ENCODE assay signal across 20 mouse cellular contexts in genomic region chr15:99423884-99424283, GRCm38 (mm10). TPM values are rescaled to one million over a fixed set of nuclear protein-coding genes. Genes with fewer than 3 reads are reported as not detected.
DNase-seq lines count a peak whose midpoint lies in the region; ATAC-seq and TF ChIP-seq lines count a peak whose summit lies in the region.
"Had no signal": no experiment of that assay in that cellular context is flagged by ENCODE, and none has a peak within 500 bp of the region (broad histone marks: within the 10 kb centered on the region; RNA-seq: fewer than 3 reads in every experiment).

No protein-coding gene starts in this region.

- H3K4me2 ChIP-seq in midbrain, embryonic 12.5 days (replicated peaks) = no peak overlapping the region
- no peak overlapping the region for H3K4me2 ChIP-seq in midbrain, postnatal 0 days (ENCODE audit: low read depth, low read length, poor library complexity, severe bottlenecking)
- H3K4me2 ChIP-seq: forebrain, embryonic 15.5 days; hindbrain, embryonic 15.5 days had no signal

- peak overlapping the region; percentile 26 for H3K27ac ChIP-seq in heart, embryonic 10.5 days
- H3K27ac ChIP-seq in heart, adult 2 months = no peak overlapping the region
- H3K27ac ChIP-seq in midbrain, embryonic 12.5 days (replicated peaks) = 0 out of 2 replicates have a peak overlapping the region, but pooled peaks have one; percentile 22
- H3K27ac ChIP-seq in midbrain, postnatal 0 days (ENCODE audit: low read depth, low read length) = no peak overlapping the region
- H3K27ac ChIP-seq in embryonic facial prominence, embryonic 10.5 days (replicated peaks) = peak overlapping the region; percentile 36; the same call in 1 of the 2 replicates
- H3K27ac ChIP-seq: forebrain, embryonic 15.5 days; hindbrain, embryonic 15.5 days had no signal

- TF ChIP-seq POLR2A in heart, adult 2 months (IDR thresholded peaks at IDR 0.05; ENCODE audit: insufficient read depth, low read depth, low read length) = no peak

- no peak for ATAC-seq in midbrain, embryonic 12.5 days (ENCODE audit: low FRiP score, low read depth)
- no peak for ATAC-seq in midbrain, postnatal 0 days (ENCODE audit: low FRiP score)
- ATAC-seq: forebrain, embryonic 15.5 days; inflammation-experienced regulatory T-cells, adult 6 months; intestine, postnatal 0 days had no signal

- WGBS in heart, embryonic 10.5 days = 88% methylated on average over 9 of the region's 9 CpGs
- 89% methylated on average over 9 of the region's 9 CpGs for WGBS in heart, adult 2 months
- 98% methylated on average over 9 of the region's 9 CpGs for WGBS in midbrain, embryonic 12.5 days
- WGBS in midbrain, postnatal 0 days = 89% methylated on average over 9 of the region's 9 CpGs
- 93% methylated on average over 9 of the region's 9 CpGs for WGBS in embryonic facial prominence, embryonic 10.5 days

- no peak overlapping the region for H3K9ac ChIP-seq in heart, adult 2 months (ENCODE audit: low read depth, low read length)
- no peak overlapping the region for H3K9ac ChIP-seq in midbrain, embryonic 12.5 days (replicated peaks)
- H3K9ac ChIP-seq in midbrain, postnatal 0 days (replicated peaks; ENCODE audit: low read length, poor library complexity, severe bottlenecking) = no peak overlapping the region
- H3K9ac ChIP-seq: forebrain, embryonic 15.5 days; hindbrain, embryonic 15.5 days had no signal

- TF ChIP-seq CTCF in heart, adult 2 months (IDR thresholded peaks at IDR 0.05) = no peak
- no peak for TF ChIP-seq CTCF in midbrain, postnatal 0 days (IDR thresholded peaks at IDR 0.05)
- no peak for TF ChIP-seq CTCF in E14TG2a.4 (conservative IDR thresholded peaks at IDR 0.05; ENCODE audit: low read length)

- intact Hi-C loops in heart, adult 2 months (cut with DNase I) = no loop called here

- H3K4me1 ChIP-seq in heart, embryonic 10.5 days = peaks cover 50% of the 10 kb centered on the region
- H3K4me1 ChIP-seq in heart, adult 2 months (ENCODE audit: control insufficient read depth, insufficient read depth, low read length) = peaks cover 8% of the 10 kb centered on the region
- peaks cover 11% of the 10 kb centered on the region for H3K4me1 ChIP-seq in midbrain, embryonic 12.5 days
- peaks cover 7% of the 10 kb centered on the region; the same call in 1 of the 2 replicates for H3K4me1 ChIP-seq in midbrain, postnatal 0 days (ENCODE audit: insufficient read depth, low read length)
- peaks cover 84% of the 10 kb centered on the region for H3K4me1 ChIP-seq in E14TG2a.4 (replicated peaks; ENCODE audit: low read depth, low read length)
- H3K4me1 ChIP-seq in embryonic facial prominence, embryonic 10.5 days = peaks cover 30% of the 10 kb centered on the region

- peaks cover 70% of the 10 kb centered on the region for H3K36me3 ChIP-seq in heart, embryonic 10.5 days
- H3K36me3 ChIP-seq in heart, adult 2 months (ENCODE audit: control insufficient read depth, insufficient read depth, low read length) = no peaks in the 10 kb centered on the region
- peaks cover 57% of the 10 kb centered on the region for H3K36me3 ChIP-seq in midbrain, embryonic 12.5 days
- H3K36me3 ChIP-seq in midbrain, postnatal 0 days (ENCODE audit: insufficient read depth, low read length) = peaks cover 56% of the 10 kb centered on the region
- H3K36me3 ChIP-seq in E14TG2a.4 (ENCODE audit: insufficient read depth, low read length) = peaks cover 25% of the 10 kb centered on the region
- peaks cover 77% of the 10 kb centered on the region for H3K36me3 ChIP-seq in embryonic facial prominence, embryonic 10.5 days (replicated peaks)

- H3K79me2 ChIP-seq in heart, adult 2 months (replicated peaks; ENCODE audit: control insufficient read depth, insufficient read depth, low read length) = no peaks in the 10 kb centered on the region

- H3K9me3 ChIP-seq in heart, embryonic 10.5 days = no peaks in the 10 kb centered on the region
- H3K9me3 ChIP-seq in midbrain, embryonic 12.5 days = no peaks in the 10 kb centered on the region
- H3K9me3 ChIP-seq in midbrain, postnatal 0 days (ENCODE audit: low read length) = no peaks in the 10 kb centered on the region
- no peaks in the 10 kb centered on the region for H3K9me3 ChIP-seq in E14TG2a.4 (ENCODE audit: low read length)
- no peaks in the 10 kb centered on the region for H3K9me3 ChIP-seq in embryonic facial prominence, embryonic 10.5 days
- H3K9me3 ChIP-seq: forebrain, embryonic 15.5 days; hindbrain, embryonic 15.5 days had no signal

- H3K27me3 ChIP-seq in heart, embryonic 10.5 days (ENCODE audit: insufficient read depth, poor library complexity, severe bottlenecking) = no peaks in the 10 kb centered on the region
- no peaks in the 10 kb centered on the region for H3K27me3 ChIP-seq in heart, adult 2 months (ENCODE audit: control insufficient read depth, insufficient read depth, low read length)
- H3K27me3 ChIP-seq in midbrain, embryonic 12.5 days = no peaks in the 10 kb centered on the region
- H3K27me3 ChIP-seq in midbrain, postnatal 0 days (ENCODE audit: insufficient read depth, low read length) = no peaks in the 10 kb centered on the region
- peaks cover 21% of the 10 kb centered on the region for H3K27me3 ChIP-seq in E14TG2a.4 (ENCODE audit: insufficient read depth, low read length)
- H3K27me3 ChIP-seq in embryonic facial prominence, embryonic 10.5 days (replicated peaks; ENCODE audit: low read depth, poor library complexity, severe bottlenecking) = no peaks in the 10 kb centered on the region
- H3K27me3 ChIP-seq: CH12.LX; forebrain, embryonic 15.5 days; hindbrain, embryonic 15.5 days had no signal

- no peak for DNase-seq in heart, embryonic 10.5 days (ENCODE audit: low spot score)
- no peak for DNase-seq in heart, adult 2 months
- DNase-seq in midbrain, postnatal 0 days (ENCODE audit: low spot score) = no peak
- no peak for DNase-seq in embryonic facial prominence, embryonic 10.5 days (ENCODE audit: low spot score)
- DNase-seq in adrenal gland, postnatal 25 days = no peak
- DNase-seq in gastrocnemius, postnatal 4 days (ENCODE audit: low spot score in 2 of 2) = no peak
- DNase-seq: adrenal gland, adult 2 months; adrenal gland, postnatal 36 days; cerebellum, adult 11 months; cerebellum, adult 8-10 months; cerebellum, postnatal 14 days; gastrocnemius, postnatal 36 days; heart, postnatal 10 days had no signal

- TF ChIP-seq EP300 in heart, adult 2 months (IDR thresholded peaks at IDR 0.05; ENCODE audit: insufficient read depth, low read depth, low read length) = no peak

- H3K4me3 ChIP-seq in heart, embryonic 10.5 days = no peak overlapping the region
- H3K4me3 ChIP-seq in heart, adult 2 months = no peak overlapping the region
- H3K4me3 ChIP-seq in midbrain, embryonic 12.5 days = no peak overlapping the region
- H3K4me3 ChIP-seq in midbrain, postnatal 0 days (ENCODE audit: low read depth, low read length) = no peak overlapping the region
- H3K4me3 ChIP-seq in E14TG2a.4 (replicated peaks; ENCODE audit: low read length) = 0 out of 2 replicates have a peak overlapping the region, but pooled peaks have one; percentile 7
- H3K4me3 ChIP-seq in embryonic facial prominence, embryonic 10.5 days = no peak overlapping the region
- H3K4me3 ChIP-seq: forebrain, embryonic 15.5 days; hindbrain, embryonic 15.5 days had no signal

RNA-seq across cellular contexts. Expression of gene Tmbim6, which starts 31.2 kb away (rescaled TPM):
- polyA plus RNA-seq in heart, embryonic 10.5 days (2016; fragmentation: Nextera tagmentation; extraction: Ambion mirVana) = 295 and 308 TPM in 2 replicates
- total RNA-seq in heart, adult 2 months (2021) = 100 to 1,000 TPM; 207 to 253 TPM
- polyA plus RNA-seq in heart, adult 2 months (2012; rRNA removed) = 334 and 409 TPM in 2 replicates
- 251 and 255 TPM in 2 replicates for polyA plus RNA-seq in midbrain, embryonic 12.5 days (2016; fragmentation: Nextera tagmentation; extraction: Ambion mirVana)
- 270 and 327 TPM in 2 replicates for total RNA-seq in midbrain, postnatal 0 days (2014; rRNA removed)
- 327 and 348 TPM in 2 replicates for polyA plus RNA-seq in midbrain, postnatal 0 days (2015; fragmentation: Nextera tagmentation; extraction: Ambion mirVana)
- 262 and 273 TPM in 2 replicates for polyA plus RNA-seq in embryonic facial prominence, embryonic 10.5 days (2016; fragmentation: Nextera tagmentation; extraction: Ambion mirVana)
- total RNA-seq in adrenal gland, postnatal 25 days (2021) = 719 and 813 TPM in 2 replicates
- total RNA-seq in gastrocnemius, postnatal 4 days (2021) = 100 to 1,000 TPM; 205 to 215 TPM

RNA-seq across cellular contexts. Expression of gene Nckap5l, which starts 33.7 kb away (rescaled TPM):
- 10.7 and 12.8 TPM in 2 replicates for polyA plus RNA-seq in heart, embryonic 10.5 days (2016; fragmentation: Nextera tagmentation; extraction: Ambion mirVana)
- 1 to 10 TPM; 4.2 to 5.2 TPM for total RNA-seq in heart, adult 2 months (2021)
- 3.5 and 4.5 TPM in 2 replicates for polyA plus RNA-seq in heart, adult 2 months (2012; rRNA removed)
- polyA plus RNA-seq in midbrain, embryonic 12.5 days (2016; fragmentation: Nextera tagmentation; extraction: Ambion mirVana) = 12.9 and 15.8 TPM in 2 replicates
- 20.2 and 24.1 TPM in 2 replicates for total RNA-seq in midbrain, postnatal 0 days (2014; rRNA removed)
- polyA plus RNA-seq in midbrain, postnatal 0 days (2015; fragmentation: Nextera tagmentation; extraction: Ambion mirVana) = 11.4 and 12.2 TPM in 2 replicates
- polyA plus RNA-seq in embryonic facial prominence, embryonic 10.5 days (2016; fragmentation: Nextera tagmentation; extraction: Ambion mirVana) = 14.1 and 15.1 TPM in 2 replicates
- 40.6 and 42.1 TPM in 2 replicates for total RNA-seq in adrenal gland, postnatal 25 days (2021)
- 10 to 100 TPM; 37.2 to 39.4 TPM for total RNA-seq in gastrocnemius, postnatal 4 days (2021)

RNA-seq across cellular contexts. Expression of gene Bcdin3d, which starts 50.6 kb away (rescaled TPM):
- polyA plus RNA-seq in heart, embryonic 10.5 days (2016; fragmentation: Nextera tagmentation; extraction: Ambion mirVana) = 11.8 and 13.7 TPM in 2 replicates
- total RNA-seq in heart, adult 2 months (2021) = 1 to 10 TPM; 2.5 to 3.1 TPM
- polyA plus RNA-seq in heart, adult 2 months (2012; rRNA removed) = 4.2 and 4.3 TPM in 2 replicates
- 19.9 and 20.1 TPM in 2 replicates for polyA plus RNA-seq in midbrain, embryonic 12.5 days (2016; fragmentation: Nextera tagmentation; extraction: Ambion mirVana)
- 11.7 and 12.4 TPM in 2 replicates for total RNA-seq in midbrain, postnatal 0 days (2014; rRNA removed)
- polyA plus RNA-seq in midbrain, postnatal 0 days (2015; fragmentation: Nextera tagmentation; extraction: Ambion mirVana) = 12.6 and 14.6 TPM in 2 replicates
- 16.0 and 16.7 TPM in 2 replicates for polyA plus RNA-seq in embryonic facial prominence, embryonic 10.5 days (2016; fragmentation: Nextera tagmentation; extraction: Ambion mirVana)
- 6.2 and 7.7 TPM in 2 replicates for total RNA-seq in adrenal gland, postnatal 25 days (2021)
- 1 to 10 TPM; 7.2 to 7.4 TPM for total RNA-seq in gastrocnemius, postnatal 4 days (2021)

RNA-seq across cellular contexts. Expression of gene Fmnl3, which starts 53.6 kb away (rescaled TPM):
- 14.3 and 17.5 TPM in 2 replicates for polyA plus RNA-seq in heart, embryonic 10.5 days (2016; fragmentation: Nextera tagmentation; extraction: Ambion mirVana)
- total RNA-seq in heart, adult 2 months (2021) = 10 to 100 TPM; 14.6 to 18.1 TPM
- 18.6 and 29.3 TPM in 2 replicates for polyA plus RNA-seq in heart, adult 2 months (2012; rRNA removed)
- 15.1 and 16.4 TPM in 2 replicates for polyA plus RNA-seq in midbrain, embryonic 12.5 days (2016; fragmentation: Nextera tagmentation; extraction: Ambion mirVana)
- 13.5 and 15.5 TPM in 2 replicates for total RNA-seq in midbrain, postnatal 0 days (2014; rRNA removed)
- polyA plus RNA-seq in midbrain, postnatal 0 days (2015; fragmentation: Nextera tagmentation; extraction: Ambion mirVana) = 8.5 and 9.8 TPM in 2 replicates
- polyA plus RNA-seq in embryonic facial prominence, embryonic 10.5 days (2016; fragmentation: Nextera tagmentation; extraction: Ambion mirVana) = 24.4 and 25.6 TPM in 2 replicates
- 16.4 and 24.1 TPM in 2 replicates for total RNA-seq in adrenal gland, postnatal 25 days (2021)
- 10 to 100 TPM; 32.3 to 35.7 TPM for total RNA-seq in gastrocnemius, postnatal 4 days (2021)

Comparison
In these comparisons a context has a peak if more than half of its experiments do, and no peak if none do; other contexts are left out.
1. H3K27ac ChIP-seq: peak in heart, embryonic 10.5 days (single experiment), midbrain, embryonic 12.5 days (single experiment) and embryonic facial prominence, embryonic 10.5 days (single experiment); none in heart, adult 2 months (single experiment) and midbrain, postnatal 0 days (single experiment).